Mouse (Mus musculus) heart, embryonic 11.5 days (tissue): Measurements from ENCODE around the gene Rpl36al. TPM values are rescaled to one million over a fixed set of nuclear protein-coding genes. Genes with fewer than 3 reads are reported as not detected.

ENCODE experiments used
- ATAC-seq: fragments of 200-750 bp; cut with Nextera tagmentation; replicated peaks from 2 replicates; pipeline ENCODE4 v1.8.0; 2017; ENCODE audit warnings: moderate library complexity; ENCODE audit not compliant: insufficient number of reproducible peaks, low FRiP score, low TSS enrichment
- H3K27ac ChIP-seq: fragments of 300-500 bp; sonication (generic); 2 replicates; pipeline ENCODE4 v1.5.1; 2014; ENCODE audit warnings: mild to moderate bottlenecking, low read depth, low read length
- H3K27me3 ChIP-seq: fragments of 300-500 bp; sonication (generic); 2 replicates; pipeline ENCODE4 v1.6.1; 2014; ENCODE audit warnings: mild to moderate bottlenecking, low read length, mixed read lengths; ENCODE audit not compliant: control insufficient read depth, insufficient read depth
- H3K36me3 ChIP-seq: fragments of 300-500 bp; sonication (generic); 2 replicates; pipeline ENCODE4 v1.6.1; 2014; ENCODE audit warnings: mild to moderate bottlenecking, low read length, moderate library complexity, mixed read lengths; ENCODE audit not compliant: control insufficient read depth, insufficient read depth
- H3K4me1 ChIP-seq: fragments of 300-500 bp; sonication (generic); 2 replicates; pipeline ENCODE4 v1.6.1; 2014; ENCODE audit warnings: low read length; ENCODE audit not compliant: control insufficient read depth, insufficient read depth
- H3K4me2 ChIP-seq: fragments of 300-500 bp; sonication (generic); 2 replicates; pipeline ENCODE4 v1.6.1; 2014; ENCODE audit warnings: mild to moderate bottlenecking, moderate library complexity
- H3K4me3 ChIP-seq: fragments of 300-500 bp; sonication (generic); 2 replicates; pipeline ENCODE4 v1.5.1; 2014; ENCODE audit warnings: low read depth, low read length
- H3K9ac ChIP-seq: fragments of 300-500 bp; sonication (generic); 2 replicates; pipeline ENCODE4 v1.6.1; 2014; ENCODE audit warnings: mild to moderate bottlenecking, low read depth, low read length, moderate library complexity
- H3K9me3 ChIP-seq: fragments of 300-500 bp; sonication (generic); replicated peaks from 2 replicates; pipeline ENCODE4 v1.6.1; 2016; ENCODE audit warnings: low read length; ENCODE audit not compliant: control insufficient read depth
- WGBS: fragments of 180-500 bp; shearing (Covaris S2); extraction: QIAGEN DNeasy Blood & Tissue Kit; methylation state at CpG from one replicate; pipeline ENCODE4 v1.1.7; 2014; ENCODE audit not compliant: insufficient replicate concordance; 5-methylcytosine and 5-hydroxymethylcytosine counted together
- polyA plus RNA-seq: library from polyadenylated mRNA; unstranded; fragments of >200 nt; fragmentation: Nextera tagmentation; extraction: Ambion mirVana; gene quantifications from 2 replicates; pipeline ENCODE4 v1.2.1, GENCODE M21; 2014

Gene Rpl36al
- polyA plus RNA-seq, 1 experiment from 2014 or later, result 559 TPM

GRCm38 (mm10) chr12:69185371-69185770, 1.5 kb upstream of the Rpl36al start:
- 75% methylated on average over 7 of the region's 7 CpGs for WGBS
- no peak overlapping the region for H3K27ac ChIP-seq
- ATAC-seq, result no peak

DNA sequence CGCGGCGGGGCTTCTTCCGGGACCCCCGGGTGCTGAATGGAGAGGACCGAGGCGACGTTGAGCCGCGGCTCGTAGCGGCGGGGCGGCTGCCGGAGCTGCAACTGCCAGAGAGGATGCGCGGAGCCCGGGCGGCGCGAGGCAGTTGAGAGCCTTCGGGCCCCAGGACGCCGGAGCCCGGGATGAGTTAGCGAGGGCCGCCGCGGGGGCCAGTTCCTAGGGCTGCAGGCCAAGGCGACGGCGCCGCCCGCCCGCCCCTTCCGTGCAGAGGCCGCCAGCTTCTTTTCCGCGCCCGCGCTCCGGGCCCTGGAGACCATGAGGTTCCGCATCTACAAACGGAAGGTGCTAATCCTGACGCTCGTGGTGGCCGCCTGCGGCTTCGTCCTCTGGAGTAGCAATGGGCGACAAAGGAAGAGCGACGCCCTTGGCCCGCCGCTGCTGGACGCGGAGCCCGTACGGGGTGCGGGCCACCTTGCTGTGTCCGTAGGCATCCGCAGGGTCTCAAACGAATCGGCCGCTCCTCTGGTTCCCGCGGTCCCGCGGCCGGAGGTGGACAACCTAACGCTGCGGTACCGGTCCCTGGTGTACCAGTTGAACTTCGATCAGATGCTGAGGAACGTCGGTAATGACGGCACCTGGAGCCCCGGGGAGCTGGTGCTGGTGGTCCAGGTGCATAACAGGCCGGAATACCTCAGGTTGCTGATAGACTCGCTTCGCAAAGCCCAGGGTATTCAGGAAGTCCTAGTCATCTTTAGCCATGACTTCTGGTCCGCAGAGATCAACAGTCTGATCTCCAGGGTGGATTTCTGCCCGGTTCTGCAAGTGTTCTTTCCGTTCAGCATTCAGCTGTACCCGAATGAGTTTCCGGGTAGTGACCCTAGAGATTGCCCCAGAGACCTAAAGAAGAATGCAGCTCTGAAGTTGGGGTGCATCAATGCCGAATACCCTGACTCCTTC, 736 bp upstream of the Rpl36al start:
- Histone ChIP-seq H3K36me3 (0 out of 2 replicates have a peak, but pooled peaks cover 6% of the 10 kb centered on the region), H3K9ac (peak overlapping the region; percentile 96), H3K4me1 (peaks cover 12% of the 10 kb centered on the region), H3K4me3 (peak overlapping the region; percentile 92), H3K27ac (peak overlapping the region; percentile 79), H3K27me3 (no peaks in the 10 kb centered on the region), H3K9me3 (no peaks in the 10 kb centered on the region), H3K4me2 (peak overlapping the region; percentile 75)
- 2% methylated on average over 86 of the region's 86 CpGs for WGBS
- peak; percentile 62 for ATAC-seq

More at GRCm38 (mm10) chr12:69185371-69185770, 1.5 kb upstream of the Rpl36al start:
- no peaks in the 10 kb centered on the region for H3K27me3 ChIP-seq
- H3K4me1 ChIP-seq, result peaks cover 12% of the 10 kb centered on the region
- 0 out of 2 replicates have a peak, but pooled peaks cover 6% of the 10 kb centered on the region for H3K36me3 ChIP-seq
- H3K4me2 ChIP-seq, result peak overlapping the region; percentile 75
- peak overlapping the region; percentile 96; the same call in 1 of the 2 replicates for H3K9ac ChIP-seq
- no peaks in the 10 kb centered on the region for H3K9me3 ChIP-seq
- peak overlapping the region; percentile 92 for H3K4me3 ChIP-seq

DNA sequence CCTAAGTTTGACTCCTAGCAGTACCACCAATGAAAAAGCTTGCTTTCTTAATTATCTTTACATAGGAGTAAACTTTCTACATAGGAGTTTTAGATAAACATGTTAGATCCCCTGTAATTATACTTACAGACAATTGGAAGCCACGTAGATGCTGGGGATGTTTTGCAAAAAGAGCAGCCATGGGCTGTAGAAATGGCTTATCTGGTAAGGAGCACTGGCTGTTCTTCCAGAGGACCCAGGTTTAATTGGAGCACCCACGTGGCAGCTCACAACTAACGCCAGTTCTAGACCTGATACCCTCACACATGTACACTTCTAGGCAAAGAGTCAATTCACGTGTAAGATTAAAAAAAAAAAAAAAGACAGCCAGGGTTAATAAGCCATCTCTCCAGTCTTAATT, 2.1 kb downstream of the Rpl36al start:
- ATAC-seq, result no peak
- 80% methylated on average over 4 of the region's 4 CpGs for WGBS
- no peaks in the 10 kb centered on the region for H3K27me3 ChIP-seq
- no peak overlapping the region for H3K4me2 ChIP-seq
- no peaks in the 10 kb centered on the region for H3K9me3 ChIP-seq
- no peak overlapping the region for H3K4me3 ChIP-seq
- no peak overlapping the region for H3K27ac ChIP-seq
- H3K36me3 ChIP-seq, result peaks cover 5% of the 10 kb centered on the region; the same call in 1 of the 2 replicates
- no peak overlapping the region for H3K9ac ChIP-seq
- peaks cover 9% of the 10 kb centered on the region for H3K4me1 ChIP-seq

- Histone ChIP-seq H3K9me3 (no peaks in the 10 kb centered on the region), H3K4me2 (no peak overlapping the region), H3K27me3 (no peaks in the 10 kb centered on the region), H3K27ac (no peak overlapping the region), H3K36me3 (peaks cover 5% of the 10 kb centered on the region; the same call in 1 of the 2 replicates), H3K9ac (no peak overlapping the region), H3K4me1 (no peaks in the 10 kb centered on the region), H3K4me3 (no peak overlapping the region)
- no peak for ATAC-seq
- 62% methylated on average over 12 of the region's 12 CpGs for WGBS
Measured at GRCm38 (mm10) chr12:69179371-69179770, 4.5 kb downstream of the Rpl36al start.

DNA sequence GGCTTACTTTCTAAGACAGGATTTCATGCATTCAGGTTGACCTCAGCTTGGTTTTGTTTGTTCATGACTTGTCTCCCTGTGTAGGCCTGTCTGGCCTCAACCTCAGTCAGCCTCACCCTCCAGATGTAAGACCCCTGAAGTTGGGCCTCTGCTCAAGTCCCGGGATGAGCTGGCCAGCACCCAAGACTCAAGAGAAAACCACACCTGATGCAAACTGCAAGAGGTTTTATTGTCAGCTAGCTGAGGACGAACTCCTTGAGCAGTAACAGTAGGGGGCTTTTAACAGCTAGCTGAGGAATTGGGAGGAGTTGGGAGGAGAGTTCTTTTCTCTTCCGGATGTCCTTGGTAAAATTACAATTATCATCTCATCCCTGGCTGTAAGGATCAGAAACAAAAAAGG, 6.4 kb downstream of the Rpl36al start:
- H3K36me3 ChIP-seq, result peaks cover 5% of the 10 kb centered on the region; the same call in 1 of the 2 replicates
- ATAC-seq, result no peak
- no peaks in the 10 kb centered on the region for H3K4me1 ChIP-seq
- 85% methylated on average over 3 of the region's 3 CpGs for WGBS
- H3K27me3 ChIP-seq, result no peaks in the 10 kb centered on the region
- H3K27ac ChIP-seq, result no peak overlapping the region
- no peak overlapping the region for H3K4me2 ChIP-seq
- H3K9me3 ChIP-seq, result no peaks in the 10 kb centered on the region
- H3K4me3 ChIP-seq, result no peak overlapping the region
- no peak overlapping the region for H3K9ac ChIP-seq

DNA sequence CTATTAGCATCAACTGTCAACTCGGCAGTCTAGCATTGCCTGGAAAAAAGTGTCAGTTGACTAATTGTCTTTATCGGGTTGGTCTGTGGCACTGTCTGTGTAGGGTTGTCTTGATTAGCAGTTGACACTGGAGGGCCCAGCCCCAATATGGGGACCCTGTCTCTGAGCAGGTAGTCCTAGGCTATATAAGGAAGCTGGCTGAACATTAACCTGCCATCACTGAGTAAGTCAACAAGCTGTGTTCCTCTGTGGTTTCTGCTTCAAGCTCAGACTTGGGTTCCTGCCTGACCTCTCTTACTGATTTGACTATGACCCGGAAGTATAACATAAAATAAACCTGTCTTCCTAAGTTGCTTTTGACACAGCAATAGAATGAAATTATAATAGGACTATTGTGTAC, 7.9 kb downstream of the Rpl36al start:
- H3K4me1 ChIP-seq, result no peaks in the 10 kb centered on the region
- no peak for ATAC-seq
- H3K36me3 ChIP-seq, result peaks cover 2% of the 10 kb centered on the region; the same call in 1 of the 2 replicates
- no peak overlapping the region for H3K27ac ChIP-seq
- no peak overlapping the region for H3K9ac ChIP-seq
- WGBS, result 91% methylated on average over 3 of the region's 3 CpGs
- no peak overlapping the region for H3K4me3 ChIP-seq
- H3K4me2 ChIP-seq, result no peak overlapping the region
- no peaks in the 10 kb centered on the region for H3K9me3 ChIP-seq
- H3K27me3 ChIP-seq, result no peaks in the 10 kb centered on the region

- 95% methylated on average over 2 of the region's 2 CpGs for WGBS
- Histone ChIP-seq H3K9ac (no peak overlapping the region), H3K27me3 (no peaks in the 10 kb centered on the region), H3K4me3 (no peak overlapping the region), H3K4me1 (peaks cover 4% of the 10 kb centered on the region; the same call in 1 of the 2 replicates), H3K36me3 (no peaks in the 10 kb centered on the region), H3K4me2 (no peak overlapping the region), H3K9me3 (no peaks in the 10 kb centered on the region), H3K27ac (no peak overlapping the region)
- ATAC-seq, result no peak
Measured at GRCm38 (mm10) chr12:69171307-69171706, 12.6 kb downstream of the Rpl36al start.

DNA sequence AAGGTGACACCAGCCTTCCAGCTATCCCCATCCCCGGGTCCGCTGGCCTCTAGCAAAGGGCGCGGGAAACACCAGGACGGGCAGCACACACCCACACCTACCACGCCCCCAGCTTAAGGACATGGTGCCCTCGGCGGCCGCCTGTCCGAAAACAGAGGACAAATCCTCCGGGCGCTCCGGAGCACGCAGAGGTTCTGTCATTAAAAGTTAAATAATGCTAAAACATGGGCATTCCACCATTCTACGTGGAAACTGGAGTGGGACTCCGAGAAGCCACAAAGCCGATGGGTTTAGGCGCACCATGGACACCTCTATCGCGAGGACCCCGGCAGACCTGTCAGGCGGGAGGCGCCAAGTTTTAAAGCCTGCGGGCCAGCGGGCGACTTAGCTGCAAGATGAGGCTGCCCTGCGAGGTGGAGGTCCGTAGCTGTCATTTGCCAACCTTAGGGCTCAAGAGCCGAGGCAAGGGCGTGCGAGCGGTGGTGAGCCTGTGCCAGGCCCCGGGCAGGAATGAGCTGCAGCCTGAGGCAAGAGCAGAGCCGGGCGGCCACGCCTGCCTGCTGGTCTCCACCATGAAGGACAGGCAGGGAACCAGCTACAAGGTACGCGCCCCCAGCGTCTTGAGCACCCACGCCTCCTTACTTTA, 15.3 kb downstream of the Rpl36al start, which contains the start of gene Lrr1:
Gene Lrr1, plus strand, starts transcription at position 354 of the 646 bp plus-strand sequence.
- Histone ChIP-seq H3K4me3 (peak within 1 kb of the TSS; percentile 74), H3K9ac (peak within 1 kb of the TSS; percentile 83), H3K4me2 (peak within 1 kb of the TSS; percentile 91), H3K36me3 (no peaks in the 10 kb centered on the region), H3K27ac (peak within 1 kb of the TSS; percentile 79), H3K27me3 (no peaks in the 10 kb centered on the region), H3K4me1 (peaks cover 4% of the 10 kb centered on the region; the same call in 1 of the 2 replicates), H3K9me3 (no peaks in the 10 kb centered on the region)
- under 1% methylated on average over 40 of the region's 40 CpGs for WGBS
- peak; percentile 90 for ATAC-seq
